Comparison of ENCODE assay signal across 11 mouse cellular contexts in the genomic region with DNA sequence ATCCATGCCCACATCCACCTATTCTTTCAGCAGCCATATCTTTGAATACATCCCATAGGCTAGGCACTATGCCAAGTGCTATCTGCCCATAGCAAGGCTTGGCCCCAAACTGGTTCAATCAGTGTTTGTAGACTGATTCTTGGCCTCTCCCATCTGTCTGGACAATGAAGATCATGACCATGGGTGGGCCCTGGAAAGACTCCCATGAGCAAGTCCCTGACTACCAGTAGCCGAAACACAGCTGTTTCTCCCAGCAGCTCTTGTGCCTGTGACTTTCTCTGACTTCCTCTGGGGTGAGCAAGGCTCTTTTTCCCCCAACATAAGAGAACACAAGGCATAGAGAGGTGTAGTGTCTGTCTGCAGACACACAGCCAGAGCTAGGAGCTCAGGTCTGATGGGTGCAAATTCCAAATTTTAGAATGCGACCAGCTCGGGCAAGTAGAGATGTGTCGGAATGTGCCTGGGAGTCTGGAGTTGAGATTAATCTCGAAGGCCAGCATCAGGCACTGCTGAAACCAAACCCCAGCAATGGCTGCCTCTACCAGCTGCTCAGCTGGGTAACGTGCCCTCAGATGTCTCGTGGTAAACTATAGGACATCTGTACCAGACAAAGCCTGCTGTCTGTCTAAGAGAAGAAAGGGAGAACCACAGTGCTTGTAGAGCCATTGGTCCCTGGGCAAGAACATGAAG. TPM values are rescaled to one million over a fixed set of nuclear protein-coding genes. Genes with fewer than 3 reads are reported as not detected.
DNase-seq lines count a peak whose midpoint lies in the region; ATAC-seq and TF ChIP-seq lines count a peak whose summit lies in the region.
"Had no signal": no experiment of that assay in that cellular context is flagged by ENCODE, and none has a peak within 500 bp of the region (broad histone marks: within the 10 kb centered on the region; RNA-seq: fewer than 3 reads in every experiment).

No protein-coding gene starts in this region.

- H3K4me1 ChIP-seq in heart, embryonic 15.5 days (replicated peaks) = peaks cover 48% of the 10 kb centered on the region
- H3K4me1 ChIP-seq in heart, adult 2 months (ENCODE audit: control insufficient read depth, insufficient read depth, low read length) = peaks cover 6% of the 10 kb centered on the region
- H3K4me1 ChIP-seq in embryonic facial prominence, embryonic 10.5 days = peaks cover 26% of the 10 kb centered on the region
- peaks cover 28% of the 10 kb centered on the region for H3K4me1 ChIP-seq in hindbrain, embryonic 13.5 days (replicated peaks)
- peaks cover 30% of the 10 kb centered on the region for H3K4me1 ChIP-seq in stomach, embryonic 15.5 days

- no peaks in the 10 kb centered on the region for H3K79me2 ChIP-seq in heart, adult 2 months (replicated peaks; ENCODE audit: control insufficient read depth, insufficient read depth, low read length)

- no peak overlapping the region for H3K4me3 ChIP-seq in heart, embryonic 15.5 days
- no peak overlapping the region for H3K4me3 ChIP-seq in heart, adult 2 months
- no peak overlapping the region for H3K4me3 ChIP-seq in embryonic facial prominence, embryonic 10.5 days
- no peak overlapping the region for H3K4me3 ChIP-seq in hindbrain, embryonic 13.5 days
- no peak overlapping the region for H3K4me3 ChIP-seq in stomach, embryonic 15.5 days (replicated peaks)
- H3K4me3 ChIP-seq: hindbrain, embryonic 15.5 days; limb, embryonic 15.5 days had no signal

- H3K4me2 ChIP-seq in heart, embryonic 15.5 days = no peak overlapping the region
- no peak overlapping the region for H3K4me2 ChIP-seq in hindbrain, embryonic 13.5 days
- no peak overlapping the region for H3K4me2 ChIP-seq in stomach, embryonic 15.5 days
- H3K4me2 ChIP-seq: hindbrain, embryonic 15.5 days; limb, embryonic 15.5 days had no signal

- DNase-seq in heart, adult 2 months = no peak
- no peak for DNase-seq in embryonic facial prominence, embryonic 10.5 days (ENCODE audit: low spot score)
- no peak for DNase-seq in Muller cell, postnatal 12 days (ENCODE audit: inconsistent ontology term)
- DNase-seq in gastrocnemius, adult 8-10 months (ENCODE audit: low spot score in 2 of 2) = no peak
- DNase-seq: layer of hippocampus, postnatal 36 days had no signal

- ATAC-seq in heart, embryonic 15.5 days (replicated peaks; ENCODE audit: insufficient number of reproducible peaks, insufficient read depth, low FRiP score, low read depth) = no peak
- ATAC-seq in hindbrain, embryonic 13.5 days (ENCODE audit: low FRiP score) = no peak
- ATAC-seq in stomach, embryonic 15.5 days (ENCODE audit: insufficient read depth, low FRiP score, low read depth) = no peak

- no peaks in the 10 kb centered on the region for H3K9me3 ChIP-seq in heart, embryonic 15.5 days (replicated peaks)
- no peaks in the 10 kb centered on the region for H3K9me3 ChIP-seq in embryonic facial prominence, embryonic 10.5 days
- no peaks in the 10 kb centered on the region for H3K9me3 ChIP-seq in hindbrain, embryonic 13.5 days
- no peaks in the 10 kb centered on the region for H3K9me3 ChIP-seq in stomach, embryonic 15.5 days
- H3K9me3 ChIP-seq: hindbrain, embryonic 15.5 days; limb, embryonic 15.5 days had no signal

- no peaks in the 10 kb centered on the region for H3K36me3 ChIP-seq in heart, embryonic 15.5 days
- H3K36me3 ChIP-seq in heart, adult 2 months (ENCODE audit: control insufficient read depth, insufficient read depth, low read length) = no peaks in the 10 kb centered on the region
- H3K36me3 ChIP-seq in embryonic facial prominence, embryonic 10.5 days (replicated peaks) = no peaks in the 10 kb centered on the region
- no peaks in the 10 kb centered on the region for H3K36me3 ChIP-seq in hindbrain, embryonic 13.5 days
- H3K36me3 ChIP-seq in stomach, embryonic 15.5 days = no peaks in the 10 kb centered on the region
- H3K36me3 ChIP-seq: hindbrain, embryonic 15.5 days; limb, embryonic 15.5 days had no signal

- TF ChIP-seq POLR2A in heart, adult 2 months (IDR thresholded peaks at IDR 0.05; ENCODE audit: insufficient read depth, low read depth, low read length) = no peak

- TF ChIP-seq EP300 in heart, adult 2 months (IDR thresholded peaks at IDR 0.05; ENCODE audit: insufficient read depth, low read depth, low read length) = no peak

- H3K27me3 ChIP-seq in heart, embryonic 15.5 days = no peaks in the 10 kb centered on the region
- no peaks in the 10 kb centered on the region for H3K27me3 ChIP-seq in heart, adult 2 months (ENCODE audit: control insufficient read depth, insufficient read depth, low read length)
- no peaks in the 10 kb centered on the region for H3K27me3 ChIP-seq in embryonic facial prominence, embryonic 10.5 days (replicated peaks; ENCODE audit: low read depth, poor library complexity, severe bottlenecking)
- H3K27me3 ChIP-seq in hindbrain, embryonic 13.5 days = 0 out of 2 replicates have a peak, but pooled peaks cover 2% of the 10 kb centered on the region
- H3K27me3 ChIP-seq in stomach, embryonic 15.5 days (replicated peaks) = no peaks in the 10 kb centered on the region
- H3K27me3 ChIP-seq: CH12.LX; hindbrain, embryonic 15.5 days; limb, embryonic 15.5 days had no signal

- TF ChIP-seq CTCF in heart, adult 2 months (IDR thresholded peaks at IDR 0.05) = no peak

- H3K27ac ChIP-seq in heart, embryonic 15.5 days = peak overlapping the region; percentile 29; the same call in 1 of the 2 replicates
- no peak overlapping the region for H3K27ac ChIP-seq in heart, adult 2 months
- H3K27ac ChIP-seq in embryonic facial prominence, embryonic 10.5 days (replicated peaks) = peak overlapping the region; percentile 74; the same call in 1 of the 2 replicates
- H3K27ac ChIP-seq in hindbrain, embryonic 13.5 days = peak overlapping the region; percentile 94
- peak overlapping the region; percentile 37; the same call in 1 of the 2 replicates for H3K27ac ChIP-seq in stomach, embryonic 15.5 days

- intact Hi-C loops in heart, adult 2 months (cut with DNase I) = no loop called here

- H3K9ac ChIP-seq in heart, embryonic 15.5 days = no peak overlapping the region
- no peak overlapping the region for H3K9ac ChIP-seq in heart, adult 2 months (ENCODE audit: low read depth, low read length)
- H3K9ac ChIP-seq in hindbrain, embryonic 13.5 days = no peak overlapping the region
- H3K9ac ChIP-seq in stomach, embryonic 15.5 days = no peak overlapping the region
- H3K9ac ChIP-seq: hindbrain, embryonic 15.5 days; limb, embryonic 15.5 days had no signal

- 69% methylated on average over 7 of the region's 7 CpGs for WGBS in heart, embryonic 15.5 days
- WGBS in heart, adult 2 months = 84% methylated on average over 7 of the region's 7 CpGs
- 83% methylated on average over 7 of the region's 7 CpGs for WGBS in embryonic facial prominence, embryonic 10.5 days
- 72% methylated on average over 7 of the region's 7 CpGs for WGBS in hindbrain, embryonic 13.5 days
- 69% methylated on average over 7 of the region's 7 CpGs for WGBS in stomach, embryonic 15.5 days

RNA-seq across cellular contexts. Expression of a gene that starts 38.8 kb away (rescaled TPM):
- polyA plus RNA-seq in heart, embryonic 15.5 days (2015; fragmentation: Nextera tagmentation; extraction: Ambion mirVana) = 22.1 and 26.2 TPM in 2 replicates
- 10 to 100 TPM; 40.7 to 42.0 TPM for total RNA-seq in heart, adult 2 months (2021)
- polyA plus RNA-seq in heart, adult 2 months (2012; rRNA removed) = 21.8 and 27.1 TPM in 2 replicates
- polyA plus RNA-seq in embryonic facial prominence, embryonic 10.5 days (2016; fragmentation: Nextera tagmentation; extraction: Ambion mirVana) = 42.8 and 45.6 TPM in 2 replicates
- 58.5 and 65.3 TPM in 2 replicates for polyA plus RNA-seq in hindbrain, embryonic 13.5 days (2015; fragmentation: Nextera tagmentation; extraction: Ambion mirVana)
- 29.0 and 31.3 TPM in 2 replicates for polyA plus RNA-seq in stomach, embryonic 15.5 days (2015; fragmentation: Nextera tagmentation; extraction: Ambion mirVana)
- 10 to 100 TPM; 18.5 to 28.7 (median 21.8) TPM for total RNA-seq in gastrocnemius, adult 8-10 months (2022)
